Mouse (Mus musculus) myocyte (in vitro differentiated cells): ENCODE measurements around the gene Gja8. TPM values are rescaled to one million over a fixed set of nuclear protein-coding genes. Genes with fewer than 3 reads are reported as not detected.

Source experiments
- H3K27me3 ChIP-seq: one replicate; pipeline ENCODE4 v1.6.1; 2011; ENCODE audit not compliant: control insufficient read depth, insufficient read depth, insufficient read length
- H3K36me3 ChIP-seq: one replicate; pipeline ENCODE4 v1.6.1; 2011; ENCODE audit not compliant: control insufficient read depth, insufficient read depth
- H3K4me2 ChIP-seq: one replicate; pipeline ENCODE4 v1.6.1; 2011; ENCODE audit warnings: low read depth, control low read depth
- H3K4me3 ChIP-seq: one replicate; pipeline ENCODE4 v1.5.1; 2011; ENCODE audit warnings: mild to moderate bottlenecking, control low read depth, moderate library complexity
- H3K79me2 ChIP-seq: one replicate; pipeline ENCODE4 v1.6.1; 2011; ENCODE audit not compliant: control insufficient read depth, insufficient read depth
- H3ac ChIP-seq: one replicate; pipeline ENCODE4 v1.6.1; 2011; ENCODE audit not compliant: control insufficient read depth, insufficient read length
- CEBPB ChIP-seq: IDR thresholded peaks from 2 replicates; pipeline ENCODE4 v1.6.1; 2011; ENCODE audit warnings: mild to moderate bottlenecking, moderate library complexity; ENCODE audit not compliant: poor library complexity, insufficient read depth, severe bottlenecking
- E2F4 ChIP-seq: IDR thresholded peaks from one replicate; pipeline ENCODE4 v1.6.1; 2011; ENCODE audit warnings: mild to moderate bottlenecking, control low read depth, moderate library complexity; ENCODE audit not compliant: insufficient read depth
- MAX ChIP-seq: IDR thresholded peaks from one replicate; pipeline ENCODE4 v1.6.1; 2011; ENCODE audit warnings: low read depth, mild to moderate bottlenecking, control low read depth
- MYOD1 ChIP-seq, 3 experiments: IDR thresholded peaks; one replicate each; pipeline ENCODE4 v1.6.1; 2011; ENCODE audit warnings: control low read depth in 2 of 3, low read depth in 2 of 3, mild to moderate bottlenecking in 2 of 3, moderate library complexity in 1 of 3; ENCODE audit not compliant: insufficient read length in 2 of 3, control insufficient read depth in 1 of 3
- MYOG ChIP-seq, 3 experiments: IDR thresholded peaks; one replicate each; pipeline ENCODE4 v1.6.1; 2011; ENCODE audit warnings: control low read depth in 2 of 3, low read depth in 2 of 3, mild to moderate bottlenecking in 2 of 3; ENCODE audit not compliant: insufficient read length in 2 of 3, control insufficient read depth in 1 of 3, insufficient read depth in 1 of 3
- POLR2A ChIP-seq: IDR thresholded peaks from one replicate; pipeline ENCODE4 v1.6.1; 2011; ENCODE audit warnings: low read depth, mild to moderate bottlenecking, control low read depth, moderate library complexity; ENCODE audit not compliant: insufficient read length
- POLR2AphosphoS2 ChIP-seq: IDR thresholded peaks from one replicate; pipeline ENCODE4 v1.6.1; 2011; ENCODE audit warnings: low read depth, control low read depth; ENCODE audit not compliant: insufficient read length
- REST ChIP-seq: IDR thresholded peaks from one replicate; pipeline ENCODE4 v1.6.1; 2011; ENCODE audit warnings: mild to moderate bottlenecking, control low read depth, moderate library complexity; ENCODE audit not compliant: insufficient read depth, insufficient read length
- SRF ChIP-seq: IDR thresholded peaks from one replicate; pipeline ENCODE4 v1.6.1; 2011; ENCODE audit warnings: low read depth; ENCODE audit not compliant: control insufficient read depth, insufficient read length
- TCF12 ChIP-seq: IDR thresholded peaks from one replicate; pipeline ENCODE4 v1.6.1; 2011; ENCODE audit warnings: mild to moderate bottlenecking, control low read depth; ENCODE audit not compliant: poor library complexity, insufficient read depth, severe bottlenecking
- TCF3 ChIP-seq: IDR thresholded peaks from one replicate; pipeline ENCODE4 v1.6.1; 2011; ENCODE audit warnings: low read depth, control low read depth; ENCODE audit not compliant: insufficient read length
- USF1 ChIP-seq: IDR thresholded peaks from one replicate; pipeline ENCODE4 v1.6.1; 2011; ENCODE audit warnings: low read depth, mild to moderate bottlenecking, control low read depth, moderate library complexity
- polyA plus RNA-seq: library from polyadenylated mRNA; unstranded; fragments of >200 nt; fragmentation: generic; extraction: Trizol; gene quantifications from one replicate; pipeline ENCODE4 v1.2.1, GENCODE M21; 2012; ENCODE audit warnings: missing spikeins

Gja8 gene
- polyA plus RNA-seq, 1 experiment = under 0.01 TPM

GRCm38 (mm10) chr3:96902336-96902999 lies 23.4 kb downstream of the Gja8 start:
- no peak overlapping the region for H3ac ChIP-seq
- no peaks in the 10 kb centered on the region for H3K36me3 ChIP-seq
- TF ChIP-seq MAX (no peak), POLR2A (no peak), SRF (no peak)
- peaks cover 5% of the 10 kb centered on the region for H3K27me3 ChIP-seq
- peaks cover 2% of the 10 kb centered on the region for H3K79me2 ChIP-seq
- no peak overlapping the region for H3K4me2 ChIP-seq
- no peak overlapping the region for H3K4me3 ChIP-seq

GRCm38 (mm10) chr3:96883690-96884089 lies 42.1 kb downstream of the Gja8 start:
- H3K36me3 ChIP-seq = peaks cover 11% of the 10 kb centered on the region
- no peak overlapping the region for H3ac ChIP-seq
- no peaks in the 10 kb centered on the region for H3K79me2 ChIP-seq
- H3K4me3 ChIP-seq = no peak overlapping the region
- TF ChIP-seq E2F4 (no peak), MYOG (IDR thresholded peaks at IDR 0.05; ENCODE audit: control insufficient read depth in 1 of 3, insufficient read depth in 1 of 3, insufficient read length in 2 of 3, low read depth in 2 of 3) (no peak), CEBPB (no peak), MYOD1 (IDR thresholded peaks at IDR 0.05; ENCODE audit: control insufficient read depth in 1 of 3, insufficient read length in 2 of 3, low read depth in 2 of 3) (no peak), REST (no peak), USF1 (no peak), POLR2AphosphoS2 (no peak), TCF3 (no peak), MAX (no peak)
- H3K4me2 ChIP-seq = no peak overlapping the region
- no peaks in the 10 kb centered on the region for H3K27me3 ChIP-seq

GRCm38 (mm10) chr3:96882061-96882849 lies 43.6 kb downstream of the Gja8 start:
- no peak for TF ChIP-seq USF1
- TF ChIP-seq MYOG (IDR thresholded peaks at IDR 0.05; ENCODE audit: control insufficient read depth in 1 of 3, insufficient read depth in 1 of 3, insufficient read length in 2 of 3, low read depth in 2 of 3) = no peak
- no peak for TF ChIP-seq MAX
- H3ac ChIP-seq = no peak overlapping the region
- no peaks in the 10 kb centered on the region for H3K27me3 ChIP-seq
- H3K79me2 ChIP-seq = no peaks in the 10 kb centered on the region
- no peak overlapping the region for H3K4me3 ChIP-seq
- H3K4me2 ChIP-seq = no peak overlapping the region
- peaks cover 8% of the 10 kb centered on the region for H3K36me3 ChIP-seq

GRCm38 (mm10) chr3:96881557-96881956 lies 44.3 kb downstream of the Gja8 start:
- no peak overlapping the region for H3K4me3 ChIP-seq
- H3K27me3 ChIP-seq = no peaks in the 10 kb centered on the region
- no peak overlapping the region for H3ac ChIP-seq
- no peak overlapping the region for H3K4me2 ChIP-seq
- H3K79me2 ChIP-seq = no peaks in the 10 kb centered on the region
- no peak for TF ChIP-seq SRF
- no peak for TF ChIP-seq POLR2A
- TF ChIP-seq CEBPB = no peak
- TF ChIP-seq MYOG (IDR thresholded peaks at IDR 0.05; ENCODE audit: control insufficient read depth in 1 of 3, insufficient read depth in 1 of 3, insufficient read length in 2 of 3, low read depth in 2 of 3) = no peak
- TF ChIP-seq POLR2AphosphoS2 = no peak
- no peak for TF ChIP-seq TCF12
- no peak for TF ChIP-seq MAX
- TF ChIP-seq TCF3 = no peak
- no peak for TF ChIP-seq REST
- TF ChIP-seq MYOD1 (IDR thresholded peaks at IDR 0.05; ENCODE audit: control insufficient read depth in 1 of 3, insufficient read length in 2 of 3, low read depth in 2 of 3) = no peak
- no peak for TF ChIP-seq E2F4
- peaks cover 11% of the 10 kb centered on the region for H3K36me3 ChIP-seq

GRCm38 (mm10) chr3:96880385-96880784 lies 45.4 kb downstream of the Gja8 start:
- no peak overlapping the region for H3ac ChIP-seq
- no peak overlapping the region for H3K4me2 ChIP-seq
- TF ChIP-seq MYOD1 (IDR thresholded peaks at IDR 0.05; ENCODE audit: control insufficient read depth in 1 of 3, insufficient read length in 2 of 3, low read depth in 2 of 3) (no peak), TCF3 (no peak), POLR2A (no peak), CEBPB (no peak), POLR2AphosphoS2 (no peak), SRF (no peak), MYOG (IDR thresholded peaks at IDR 0.05; ENCODE audit: control insufficient read depth in 1 of 3, insufficient read depth in 1 of 3, insufficient read length in 2 of 3, low read depth in 2 of 3) (no peak), REST (no peak), E2F4 (no peak), MAX (no peak), USF1 (no peak), TCF12 (no peak)
- no peaks in the 10 kb centered on the region for H3K79me2 ChIP-seq
- no peak overlapping the region for H3K4me3 ChIP-seq
- H3K27me3 ChIP-seq = no peaks in the 10 kb centered on the region
- H3K36me3 ChIP-seq = peaks cover 11% of the 10 kb centered on the region
